In genomic region chr15:81503995-81504394, GRCm38 (mm10) we compare ENCODE assay signal across 28 mouse cellular contexts.
"Had no signal": no experiment of that assay in that cellular context is flagged by ENCODE, and none has a peak within 500 bp of the region (broad histone marks: within the 10 kb centered on the region; RNA-seq: fewer than 3 reads in every experiment).

No protein-coding gene starts in this region.

- DNase-seq: left cerebral cortex, postnatal 4 days; liver; liver, embryonic 13.5 days; liver, postnatal 0 days; lung, adult 18-20 months; lung, adult 2 months; lung, embryonic 14.5 days; lung, postnatal 10 days; lung, postnatal 14 days; lung, postnatal 36 days; lung, postnatal 4 days; midbrain, embryonic 14.5 days had no signal

- H3K36me3 ChIP-seq: limb, embryonic 10.5 days; limb, embryonic 12.5 days; limb, embryonic 13.5 days; limb, embryonic 15.5 days; liver, embryonic 12.5 days; liver, embryonic 13.5 days; liver, embryonic 15.5 days; lung, embryonic 15.5 days; midbrain, embryonic 10.5 days; midbrain, embryonic 12.5 days; midbrain, embryonic 13.5 days; midbrain, embryonic 15.5 days; neural tube, embryonic 12.5 days had no signal

- H3K27me3 ChIP-seq: limb, embryonic 12.5 days; limb, embryonic 13.5 days; limb, embryonic 15.5 days; liver, embryonic 12.5 days; liver, embryonic 13.5 days; liver, embryonic 15.5 days; lung, embryonic 15.5 days; megakaryocyte, embryonic 14.5 days; midbrain, embryonic 12.5 days; midbrain, embryonic 13.5 days; midbrain, embryonic 15.5 days; neural tube, embryonic 12.5 days had no signal

- H3K27ac ChIP-seq: limb, embryonic 10.5 days; limb, embryonic 12.5 days; limb, embryonic 13.5 days; limb, embryonic 15.5 days; liver, embryonic 12.5 days; liver, embryonic 13.5 days; liver, embryonic 14.5 days; liver, embryonic 15.5 days; lung, embryonic 15.5 days; macrophage; midbrain, embryonic 10.5 days; midbrain, embryonic 12.5 days; midbrain, embryonic 13.5 days; midbrain, embryonic 15.5 days; neural tube, embryonic 12.5 days had no signal

- H3K4me3 ChIP-seq: limb, embryonic 10.5 days; limb, embryonic 12.5 days; limb, embryonic 13.5 days; limb, embryonic 15.5 days; liver, embryonic 12.5 days; liver, embryonic 13.5 days; liver, embryonic 15.5 days; lung, embryonic 15.5 days; megakaryocyte, embryonic 14.5 days; midbrain, embryonic 10.5 days; midbrain, embryonic 12.5 days; midbrain, embryonic 13.5 days; midbrain, embryonic 15.5 days; myocyte; neural tube, embryonic 12.5 days had no signal

- H3K4me1 ChIP-seq: limb, embryonic 10.5 days; limb, embryonic 12.5 days; limb, embryonic 13.5 days; limb, embryonic 15.5 days; liver, embryonic 12.5 days; liver, embryonic 13.5 days; liver, embryonic 15.5 days; lung, embryonic 15.5 days; midbrain, embryonic 10.5 days; midbrain, embryonic 12.5 days; midbrain, embryonic 13.5 days; midbrain, embryonic 15.5 days; neural tube, embryonic 12.5 days had no signal

- H3K9me3 ChIP-seq: limb, embryonic 10.5 days; limb, embryonic 12.5 days; limb, embryonic 13.5 days; limb, embryonic 15.5 days; liver, embryonic 12.5 days; liver, embryonic 13.5 days; liver, embryonic 15.5 days; lung, embryonic 15.5 days; megakaryocyte, embryonic 14.5 days; midbrain, embryonic 10.5 days; midbrain, embryonic 12.5 days; midbrain, embryonic 13.5 days; midbrain, embryonic 15.5 days; neural tube, embryonic 12.5 days had no signal

- H3K9ac ChIP-seq: limb, embryonic 12.5 days; limb, embryonic 13.5 days; limb, embryonic 15.5 days; liver, embryonic 12.5 days; liver, embryonic 13.5 days; liver, embryonic 14.5 days; liver, embryonic 15.5 days; liver, postnatal 0 days; lung, embryonic 14.5 days; lung, embryonic 15.5 days; midbrain, embryonic 12.5 days; midbrain, embryonic 13.5 days; midbrain, embryonic 15.5 days; neural tube, embryonic 12.5 days had no signal
